Mouse (Mus musculus) R1 (cell line): ENCODE data around the gene Stil.

Source experiments
- DNase-seq: peaks from one replicate; pipeline ENCODE4 v3.0.0-alpha.2; 2018; ENCODE audit warnings: low read depth, low spot score

Gene Stil

DNA sequence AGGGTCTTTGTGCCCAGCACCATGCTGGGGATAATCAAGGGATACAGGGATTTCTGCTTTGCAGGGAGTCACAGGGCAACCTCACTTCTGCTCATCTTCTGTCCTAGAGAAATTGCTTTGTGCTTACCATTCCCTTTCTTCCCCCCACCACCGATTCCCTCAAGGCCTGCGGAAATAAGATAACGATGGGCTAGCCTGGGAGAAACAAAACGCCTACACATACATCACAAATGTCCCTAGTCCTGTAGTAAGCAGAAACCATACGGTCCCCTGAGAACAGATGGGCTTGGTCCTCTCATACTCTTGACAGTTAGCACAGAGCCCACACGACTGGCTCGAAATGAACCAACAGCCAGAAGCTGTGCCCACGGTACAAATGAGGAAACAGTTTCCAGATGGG, 48.2 kb downstream of the Stil start:
- no peak for DNase-seq

- DNase-seq: no peak
Observed at GRCm38 (mm10) chr4:115051245-115051644, 51.3 kb downstream of the Stil start.

DNA sequence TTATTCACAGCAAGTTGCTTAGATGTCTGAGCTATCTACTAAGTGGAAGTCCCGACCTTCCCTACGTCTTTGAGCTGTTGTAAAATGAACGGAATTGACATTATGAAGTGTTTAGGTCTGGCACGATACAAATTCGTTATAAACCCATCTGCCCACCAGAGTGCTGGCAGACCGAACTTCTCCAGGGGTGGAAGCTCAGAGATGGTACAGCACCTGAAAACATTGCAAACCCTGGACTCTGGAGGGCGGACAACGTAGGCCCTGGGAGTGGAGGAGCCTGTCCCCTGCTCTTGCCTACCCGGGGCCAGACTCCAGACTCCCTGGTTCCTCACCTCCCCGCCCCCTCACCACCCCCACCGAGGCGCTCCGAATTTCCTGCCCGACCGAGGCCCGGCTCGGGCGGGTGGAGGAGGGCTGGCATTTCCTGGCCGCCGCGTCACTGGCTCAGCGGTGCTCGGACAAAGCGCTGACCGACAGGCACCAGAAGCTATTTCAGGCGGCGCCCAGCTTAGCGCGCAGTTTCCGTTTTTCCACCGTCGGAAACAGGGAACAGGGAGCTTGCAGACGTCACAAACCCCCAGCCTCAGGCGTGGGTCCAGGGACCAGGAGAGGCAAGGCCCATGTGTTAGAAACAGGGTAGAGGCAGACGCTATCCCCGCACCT, 52.5 kb downstream of the Stil start:
- no peak for DNase-seq

DNA sequence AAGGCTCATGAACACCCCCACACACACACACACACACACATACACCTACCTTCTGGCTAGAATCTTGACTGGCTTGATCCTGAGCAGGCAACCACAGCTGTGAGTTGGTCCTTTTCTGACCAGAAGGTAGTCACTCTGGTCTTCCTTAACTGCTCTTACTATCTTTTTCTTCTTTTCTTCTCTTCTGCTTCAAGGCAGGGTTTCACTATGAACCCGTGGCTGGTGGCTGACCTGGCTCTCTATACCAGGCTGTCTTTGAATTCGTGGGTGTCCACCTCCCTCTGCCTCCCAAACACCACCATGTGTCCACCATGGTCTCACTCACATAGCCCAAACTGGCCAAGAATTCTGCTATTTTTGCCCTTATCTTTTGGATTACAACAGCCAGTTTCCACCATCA, 55.1 kb downstream of the Stil start:
- no peak for DNase-seq

DNA sequence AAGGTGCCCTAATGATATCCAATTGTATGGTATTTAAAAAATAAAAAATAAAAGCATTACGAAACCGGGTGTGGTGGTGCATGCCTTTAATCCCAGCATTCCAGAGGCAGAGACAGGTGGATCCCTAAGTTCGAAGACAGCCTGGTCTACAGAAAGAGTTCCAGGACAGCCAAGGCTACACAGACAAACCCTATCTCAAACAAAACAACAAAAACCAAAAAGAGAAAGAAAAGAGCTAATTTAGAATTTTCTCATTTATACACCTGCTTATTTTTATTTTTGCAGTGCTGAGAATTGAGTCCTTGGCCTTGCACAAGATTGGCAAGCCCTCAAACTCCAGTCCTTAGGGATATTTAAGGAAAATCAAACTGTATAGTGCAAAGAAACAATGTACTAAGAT, 55.7 kb downstream of the Stil start:
- no peak for DNase-seq

GRCm38 (mm10) chr4:115056371-115056920, 56.5 kb downstream of the Stil start, which contains the start of gene Tal1:
Gene Tal1 (plus strand): TSS chr4:115056426.
- peak; percentile 53 for DNase-seq

- peak; percentile 58 for DNase-seq
Observed at GRCm38 (mm10) chr4:115056921-115057673, 57.1 kb downstream of the Stil start.

DNA sequence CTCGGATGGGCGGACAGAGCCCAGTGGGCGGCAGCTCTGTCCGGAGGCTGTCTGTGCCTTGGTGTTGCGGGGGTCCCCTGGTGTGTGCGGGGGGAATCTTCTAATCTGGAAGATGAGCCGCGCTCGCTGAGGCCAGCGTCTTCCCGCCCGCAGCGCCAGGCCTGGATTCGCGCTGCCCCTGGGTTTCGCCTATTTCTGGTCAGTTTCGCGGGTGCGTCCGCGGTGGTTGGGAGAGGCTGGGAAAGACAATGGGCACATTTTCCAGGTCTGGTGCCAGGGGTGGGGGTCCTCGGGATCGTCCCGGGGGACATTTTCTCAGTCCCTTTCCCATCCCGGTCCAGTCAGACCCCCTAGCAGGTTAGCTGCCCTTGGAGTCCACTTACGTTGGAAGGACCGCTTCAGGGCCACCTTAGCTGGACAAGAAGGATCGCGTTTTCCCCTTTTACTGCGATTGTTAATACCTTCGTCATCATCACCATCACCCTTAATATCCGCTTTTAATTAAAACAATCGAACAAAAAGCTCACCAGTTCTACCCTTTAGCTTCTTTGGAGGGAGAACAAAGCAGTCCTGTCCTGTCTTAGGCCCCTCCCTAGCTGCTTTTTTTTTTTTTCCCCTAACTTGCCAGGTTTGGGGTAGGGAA, 57.8 kb downstream of the Stil start:
- DNase-seq: no peak

DNA sequence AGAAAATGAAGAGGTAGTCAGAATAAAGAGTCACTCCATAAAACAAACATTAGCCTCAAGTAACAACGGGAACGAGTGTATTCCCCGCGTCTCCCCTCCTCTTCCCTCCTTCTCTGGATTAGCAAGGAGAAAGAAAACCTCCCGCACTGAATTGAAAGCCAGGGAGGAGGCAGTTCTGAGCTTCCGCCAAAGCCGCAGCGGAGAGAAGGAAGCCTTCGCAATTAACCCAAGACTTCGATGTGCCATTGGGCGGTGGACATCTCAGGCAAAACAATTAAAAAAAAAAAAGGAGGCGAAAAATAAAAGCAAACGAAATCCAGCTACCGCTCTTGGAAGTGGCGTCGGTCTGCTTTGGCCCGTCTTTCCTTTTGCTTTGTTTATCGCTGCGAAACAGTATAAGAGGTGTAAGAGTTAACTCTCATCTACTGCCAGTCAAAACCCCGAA, 58.4 kb downstream of the Stil start:
- peak; percentile 30 for DNase-seq

GRCm38 (mm10) chr4:115058871-115059590, 59.1 kb downstream of the Stil start:
- peak; percentile 21 for DNase-seq

DNA sequence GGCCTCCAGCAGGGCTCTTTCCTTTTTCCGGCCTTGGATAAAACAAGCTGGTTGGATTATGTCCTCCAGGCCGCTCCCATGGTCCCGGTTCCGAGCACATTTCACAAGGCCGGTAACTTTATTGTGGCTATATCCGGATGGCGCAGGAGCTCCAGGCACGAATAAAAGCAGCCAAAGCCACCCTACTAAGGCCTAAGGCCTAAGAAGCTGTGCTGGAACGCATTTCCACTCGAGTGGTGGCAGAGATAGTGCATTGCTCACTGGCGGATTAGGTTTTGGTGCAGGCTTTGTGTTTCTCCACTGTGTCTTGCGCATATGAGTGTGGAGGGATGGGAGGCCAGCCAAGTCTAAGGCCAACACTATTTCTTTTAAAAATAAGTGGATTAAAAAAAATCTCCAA, 59.9 kb downstream of the Stil start:
- peak; percentile 65 for DNase-seq

- DNase-seq: no peak
Observed at GRCm38 (mm10) chr4:115060753-115061152, 60.8 kb downstream of the Stil start.

- DNase-seq: peak; percentile 32
Observed at GRCm38 (mm10) chr4:115062540-115062874, 62.5 kb downstream of the Stil start.

DNA sequence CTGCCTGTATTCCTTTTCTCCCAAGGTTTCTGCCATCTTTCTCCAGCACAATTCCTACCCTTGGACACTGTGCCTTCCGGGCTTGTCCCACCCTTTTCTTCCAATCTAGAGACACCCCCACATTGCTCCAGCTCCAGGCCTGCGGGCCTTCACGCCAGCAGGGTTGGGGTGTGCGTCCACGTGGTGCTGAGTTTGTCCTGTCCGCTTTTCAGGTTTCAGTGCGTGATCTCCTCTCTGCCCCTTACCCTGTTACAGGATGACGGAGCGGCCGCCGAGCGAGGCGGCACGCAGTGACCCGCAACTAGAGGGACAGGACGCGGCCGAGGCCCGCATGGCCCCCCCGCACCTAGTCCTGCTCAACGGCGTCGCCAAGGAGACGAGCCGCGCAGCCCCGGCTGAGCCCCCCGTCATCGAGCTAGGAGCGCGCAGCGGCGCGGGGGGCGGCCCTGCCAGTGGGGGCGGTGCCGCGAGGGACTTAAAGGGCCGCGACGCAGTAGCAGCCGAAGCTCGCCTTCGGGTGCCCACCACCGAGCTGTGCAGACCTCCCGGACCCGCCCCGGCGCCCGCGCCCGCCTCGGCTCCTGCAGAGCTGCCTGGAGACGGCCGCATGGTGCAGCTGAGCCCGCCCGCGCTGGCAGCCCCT, 63.0 kb downstream of the Stil start:
- DNase-seq: peak; percentile 28

DNA sequence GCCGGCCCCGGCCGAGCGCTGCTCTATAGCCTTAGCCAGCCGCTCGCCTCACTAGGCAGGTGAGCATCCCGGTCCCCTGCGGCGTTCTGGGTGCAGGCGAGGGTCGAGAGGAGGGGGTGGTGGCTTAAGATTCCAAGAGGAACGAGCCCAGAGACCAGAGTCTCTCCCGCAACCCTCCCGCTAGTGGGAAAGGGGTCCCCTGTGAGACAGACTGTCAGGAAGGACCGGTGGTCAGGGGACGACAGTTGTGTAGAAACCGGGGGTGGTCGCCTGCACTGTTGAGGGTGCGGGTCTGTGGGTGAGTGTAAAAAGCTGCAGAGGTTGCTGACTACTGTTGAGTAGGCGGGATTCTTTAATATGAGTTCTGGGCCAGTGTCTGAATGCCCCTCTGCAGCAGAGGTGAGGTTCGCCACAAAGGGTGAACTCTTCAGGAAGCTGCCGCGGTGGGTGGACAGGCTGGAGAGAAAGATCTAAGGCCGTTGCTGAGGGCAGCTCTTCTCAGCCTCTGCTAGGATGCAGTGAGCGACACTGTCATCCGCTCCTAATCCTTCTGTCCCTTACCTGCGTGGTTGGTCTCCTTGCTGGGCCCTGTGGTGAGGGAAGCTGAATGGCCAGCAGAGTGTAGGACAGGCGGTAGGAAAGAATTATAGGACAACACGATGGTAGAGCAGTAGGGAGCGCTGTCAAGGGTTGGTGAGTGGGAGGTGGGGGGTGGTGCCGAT, 63.7 kb downstream of the Stil start:
- peak; percentile 5 for DNase-seq

GRCm38 (mm10) chr4:115071668-115072067, 71.7 kb downstream of the Stil start:
- DNase-seq: peak; percentile 6

GRCm38 (mm10) chr4:115074789-115075188, 74.8 kb downstream of the Stil start:
- no peak for DNase-seq

- DNase-seq: peak; percentile 13
Observed at GRCm38 (mm10) chr4:115075204-115075915, 75.4 kb downstream of the Stil start.

DNA sequence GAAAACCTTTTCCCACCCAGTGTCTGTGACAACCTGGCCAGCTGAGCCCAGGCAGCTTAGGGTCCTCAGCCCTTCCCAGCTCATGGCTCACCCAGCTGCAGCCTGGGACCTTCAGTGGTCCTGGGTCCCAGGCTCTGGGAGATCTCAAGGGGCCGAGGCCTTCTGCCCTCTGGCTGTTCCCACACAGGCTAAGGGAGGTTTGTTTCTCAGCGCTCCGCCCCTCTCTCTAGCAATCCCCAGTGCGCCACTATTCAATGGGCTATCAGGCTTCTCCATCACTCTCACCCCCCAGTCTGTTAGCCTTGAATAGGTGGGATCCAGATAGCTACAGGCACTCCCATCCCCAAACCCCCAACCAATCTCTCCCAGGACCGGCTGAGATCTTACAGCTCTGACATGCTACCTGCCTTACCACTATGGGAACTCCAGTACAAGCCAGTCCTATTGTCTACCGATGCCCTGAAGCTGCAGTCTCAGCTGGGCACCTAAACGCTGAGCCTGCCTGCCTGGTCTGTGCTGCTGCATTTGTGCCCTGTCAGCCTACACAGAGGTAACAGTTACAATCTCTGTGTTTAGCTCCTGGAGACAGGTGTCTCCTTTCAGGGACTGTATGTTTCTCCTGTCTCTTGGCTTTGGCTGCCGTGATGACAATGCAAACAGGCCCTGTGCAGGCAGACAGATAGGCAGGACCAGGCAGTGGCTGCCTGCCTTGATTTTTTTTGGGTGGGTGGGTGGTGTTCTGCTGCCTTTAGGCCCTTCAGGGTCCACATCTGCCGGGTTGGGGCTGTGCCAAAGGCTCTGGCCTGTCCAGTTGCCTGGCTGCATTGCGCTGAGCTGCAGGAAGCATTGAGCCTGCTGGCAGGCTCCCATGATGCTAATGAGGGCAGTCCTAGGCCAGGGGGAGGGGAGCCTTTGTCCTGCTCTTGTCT, 79.2 kb downstream of the Stil start:
- peak; percentile 9 for DNase-seq
